Mouse (Mus musculus) small intestine, adult 2 months (tissue): ENCODE data around the gene Magix. TPM values are rescaled to one million over a fixed set of nuclear protein-coding genes. Genes with fewer than 3 reads are reported as not detected.

Experiments
- H3K27ac ChIP-seq: fragments of 200-500 bp; 2 replicates; pipeline ENCODE4 v1.5.1; 2012; ENCODE audit warnings: low read depth, low read length, control low read depth, inconsistent platforms; ENCODE audit not compliant: insufficient read depth
- H3K27me3 ChIP-seq: fragments of 200-500 bp; 2 replicates; pipeline ENCODE4 v1.6.1; 2012; ENCODE audit warnings: mild to moderate bottlenecking, moderate library complexity, low read length, inconsistent platforms; ENCODE audit not compliant: control insufficient read depth, insufficient read depth
- H3K36me3 ChIP-seq: fragments of 200-500 bp; 2 replicates; pipeline ENCODE4 v1.6.1; 2012; ENCODE audit warnings: mild to moderate bottlenecking, low read length, control low read depth, inconsistent platforms; ENCODE audit not compliant: control insufficient read depth, insufficient read depth
- H3K4me1 ChIP-seq: fragments of 200-500 bp; 2 replicates; pipeline ENCODE4 v1.6.1; 2012; ENCODE audit warnings: low read length, inconsistent platforms, mixed read lengths; ENCODE audit not compliant: control insufficient read depth, insufficient read depth, insufficient read length
- H3K4me3 ChIP-seq: fragments of 200-500 bp; 2 replicates; pipeline ENCODE4 v1.5.1; 2012; ENCODE audit warnings: low read depth, mild to moderate bottlenecking, control low read depth, inconsistent platforms, low read length, moderate library complexity
- CTCF ChIP-seq: fragments of 200-500 bp; IDR thresholded peaks from 2 replicates; pipeline ENCODE4 v1.5.1; 2012; ENCODE audit warnings: low read depth, mild to moderate bottlenecking, control low read depth, inconsistent platforms, low read length, moderate library complexity, mixed read lengths; ENCODE audit not compliant: insufficient replicate concordance, insufficient read length; ENCODE audit errors: extremely low read depth
- POLR2A ChIP-seq: fragments of 200-500 bp; IDR thresholded peaks from 2 replicates; pipeline ENCODE4 v1.6.1; 2012; ENCODE audit warnings: low read depth, mild to moderate bottlenecking, control low read depth, inconsistent platforms, low read length, moderate library complexity
- WGBS: fragments of 180-500 bp; shearing (Covaris S2); methylation state at CpG from one replicate; pipeline ENCODE4 v1.1.7; 2018; 5-methylcytosine and 5-hydroxymethylcytosine counted together
- polyA plus RNA-seq: library from polyadenylated mRNA; depleted of rRNA; stranded (reverse); fragments of >200 nt; gene quantifications from 2 replicates; pipeline ENCODE4 v1.2.3, GENCODE M21; 2012

Magix gene
- polyA plus RNA-seq, 1 experiment, result 1.5 TPM

DNA sequence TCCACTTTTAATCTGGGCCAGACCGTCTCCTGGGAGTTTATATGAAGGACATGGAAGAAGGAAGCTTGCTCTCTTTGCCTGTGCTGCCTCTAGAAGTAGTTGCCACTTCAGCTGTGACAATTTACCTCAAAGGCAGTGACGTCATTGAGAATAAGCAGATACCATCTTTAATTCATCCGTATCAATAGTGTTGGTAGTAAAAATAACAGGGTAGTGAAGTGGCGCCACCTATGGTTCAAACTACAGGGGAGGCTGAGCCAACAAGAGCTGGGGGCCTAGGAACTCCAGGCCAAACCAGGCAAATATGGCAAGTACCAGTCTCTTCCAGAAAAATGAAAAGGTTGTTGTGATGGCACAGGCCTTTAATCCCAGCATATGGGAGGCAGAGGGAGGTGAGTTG is 11.8 kb upstream of the Magix start:
- Histone ChIP-seq H3K27ac (no peak overlapping the region), H3K27me3 (no peaks in the 10 kb centered on the region), H3K36me3 (no peaks in the 10 kb centered on the region), H3K4me3 (no peak overlapping the region), H3K4me1 (no peaks in the 10 kb centered on the region)
- 33% methylated on average over 4 of the region's 4 CpGs for WGBS
- no peak for TF ChIP-seq POLR2A
- TF ChIP-seq CTCF, result no peak

DNA sequence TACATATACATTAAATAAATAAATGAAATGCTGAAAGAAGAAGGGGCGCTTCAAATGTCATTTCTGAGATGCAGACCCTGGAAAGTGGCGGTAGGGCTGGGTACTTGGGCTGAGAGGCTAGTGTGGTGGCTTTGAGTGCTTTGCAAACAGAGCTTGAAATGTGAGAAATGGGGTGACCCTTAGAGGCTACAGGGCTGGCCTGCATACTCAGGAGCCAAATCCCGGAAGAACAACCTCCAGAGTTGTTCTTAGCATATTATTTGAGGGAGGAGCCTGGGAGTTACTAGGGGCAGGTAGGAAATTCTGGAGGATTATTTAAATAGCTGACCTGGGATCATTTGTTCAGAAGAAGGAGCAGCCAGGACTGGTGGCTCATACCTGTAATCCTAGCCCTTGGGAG is 9.4 kb upstream of the Magix start:
- TF ChIP-seq POLR2A (no peak), CTCF (no peak)

DNA sequence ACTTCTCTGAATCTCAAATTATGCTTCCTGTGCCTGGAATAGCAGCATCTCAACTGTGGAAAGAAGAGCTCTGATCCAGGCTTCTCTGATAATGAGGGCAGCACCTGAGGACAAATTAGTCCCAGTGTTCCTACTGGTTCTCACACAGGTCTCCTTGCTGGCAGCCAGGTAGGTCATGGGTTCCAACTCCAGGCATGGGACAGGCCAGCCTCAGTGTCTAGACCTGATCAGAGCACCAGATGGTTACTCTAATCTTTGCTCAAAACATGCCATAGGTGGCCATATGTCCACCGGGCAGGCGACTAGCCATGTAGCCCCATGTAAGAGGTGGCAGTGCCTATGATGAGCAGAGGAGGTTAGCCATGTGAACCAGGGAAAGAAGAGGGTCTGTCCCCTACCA is 7.3 kb upstream of the Magix start:
- no peaks in the 10 kb centered on the region for H3K27me3 ChIP-seq
- H3K27ac ChIP-seq, result no peak overlapping the region
- no peak for TF ChIP-seq CTCF
- TF ChIP-seq POLR2A, result no peak
- 96% methylated on average over 2 of the region's 2 CpGs for WGBS
- no peaks in the 10 kb centered on the region for H3K4me1 ChIP-seq
- no peak overlapping the region for H3K4me3 ChIP-seq
- no peaks in the 10 kb centered on the region for H3K36me3 ChIP-seq

More for the DNA sequence above, 9.4 kb upstream of the Magix start:
- Histone ChIP-seq H3K27me3 (no peaks in the 10 kb centered on the region), H3K27ac (no peak overlapping the region), H3K4me3 (no peak overlapping the region), H3K4me1 (no peaks in the 10 kb centered on the region), H3K36me3 (no peaks in the 10 kb centered on the region)
- 62% methylated on average over 3 of the region's 3 CpGs for WGBS

DNA sequence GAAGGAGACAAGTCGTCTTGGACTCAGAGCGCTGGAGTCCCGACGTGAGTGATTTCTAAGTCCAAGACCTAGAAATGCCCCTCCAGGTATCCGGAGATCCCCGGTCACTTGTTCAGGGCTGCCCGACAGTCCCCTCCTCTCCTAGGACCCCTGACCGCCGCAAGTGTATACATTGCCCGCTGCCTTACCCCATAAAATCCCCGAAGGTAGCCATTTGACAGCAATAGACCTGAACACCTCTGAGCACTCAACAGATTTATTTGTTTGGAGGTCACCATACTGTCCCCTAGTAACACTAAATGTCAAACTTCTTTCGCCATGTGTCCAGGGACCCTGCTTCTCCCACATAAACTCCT is 1.0 kb downstream of the Magix start:
- 12% methylated on average over 12 of the region's 12 CpGs for WGBS
- Histone ChIP-seq H3K4me1 (no peaks in the 10 kb centered on the region), H3K36me3 (no peaks in the 10 kb centered on the region), H3K27me3 (no peaks in the 10 kb centered on the region), H3K4me3 (peak overlapping the region; percentile 64), H3K27ac (no peak overlapping the region)
- TF ChIP-seq CTCF, result no peak
- no peak for TF ChIP-seq POLR2A

DNA sequence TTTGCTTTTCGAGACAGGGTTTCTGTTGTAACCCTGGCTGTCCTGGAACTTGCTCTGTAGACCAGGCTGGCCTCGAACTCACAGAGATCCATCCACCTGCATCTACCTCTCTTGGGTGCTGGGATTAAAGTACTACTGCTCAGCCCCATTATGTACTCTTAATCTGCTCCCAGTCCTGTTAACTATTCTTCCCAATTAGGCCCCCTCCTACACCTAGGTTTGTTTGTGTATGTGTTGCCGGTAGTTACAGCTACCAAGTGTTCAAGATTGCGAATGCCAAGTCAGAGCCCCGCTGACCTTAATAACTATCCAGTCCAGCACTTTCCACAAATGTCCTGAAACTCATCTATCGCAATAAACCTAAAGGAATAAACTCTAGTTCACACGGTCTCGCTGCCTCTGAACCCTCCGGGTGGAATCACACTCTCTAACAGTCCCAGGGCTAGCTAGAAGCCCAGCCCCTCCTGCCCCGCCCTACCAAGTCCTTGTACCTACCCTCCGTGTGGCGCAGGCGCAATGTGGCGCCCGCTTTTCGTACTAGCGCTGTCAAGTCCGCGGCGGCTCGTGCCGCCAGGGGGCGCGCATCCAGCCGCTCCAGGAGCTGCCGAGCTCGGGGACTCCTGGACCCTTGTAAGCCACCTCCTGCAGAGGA is 1.5 kb downstream of the Magix start:
- H3K27ac ChIP-seq, result peak overlapping the region; percentile 32; the same call in 1 of the 2 replicates
- TF ChIP-seq POLR2A, result no peak
- peak; percentile 76 for TF ChIP-seq CTCF
- no peaks in the 10 kb centered on the region for H3K27me3 ChIP-seq
- 12% methylated on average over 27 of the region's 27 CpGs for WGBS
- no peaks in the 10 kb centered on the region for H3K36me3 ChIP-seq
- peak overlapping the region; percentile 64 for H3K4me3 ChIP-seq
- H3K4me1 ChIP-seq, result no peaks in the 10 kb centered on the region

DNA sequence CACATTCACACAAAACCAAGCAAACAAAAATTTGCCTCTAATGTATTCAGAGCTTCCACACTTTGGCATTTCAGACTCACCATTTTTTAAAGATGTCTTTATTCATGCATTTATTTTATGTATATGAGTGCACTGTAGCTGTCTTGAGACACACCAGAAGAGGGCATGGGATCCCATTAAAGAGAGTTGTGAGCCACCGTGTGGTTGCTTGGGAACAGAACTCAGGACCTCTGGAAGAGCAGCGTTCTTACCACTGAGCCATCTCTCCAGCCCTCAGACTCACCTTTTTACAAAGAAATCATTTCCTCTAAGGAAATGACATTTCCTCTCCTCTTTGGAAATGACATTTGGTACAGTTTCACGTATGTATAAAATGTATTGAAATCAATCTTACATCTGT is 2.1 kb downstream of the Magix start:
- no peaks in the 10 kb centered on the region for H3K4me1 ChIP-seq
- no peak overlapping the region for H3K27ac ChIP-seq
- H3K4me3 ChIP-seq, result no peak overlapping the region
- H3K27me3 ChIP-seq, result no peaks in the 10 kb centered on the region
- H3K36me3 ChIP-seq, result no peaks in the 10 kb centered on the region
- WGBS, result 37% methylated on average over 3 of the region's 3 CpGs
- TF ChIP-seq POLR2A (no peak), CTCF (no peak)

DNA sequence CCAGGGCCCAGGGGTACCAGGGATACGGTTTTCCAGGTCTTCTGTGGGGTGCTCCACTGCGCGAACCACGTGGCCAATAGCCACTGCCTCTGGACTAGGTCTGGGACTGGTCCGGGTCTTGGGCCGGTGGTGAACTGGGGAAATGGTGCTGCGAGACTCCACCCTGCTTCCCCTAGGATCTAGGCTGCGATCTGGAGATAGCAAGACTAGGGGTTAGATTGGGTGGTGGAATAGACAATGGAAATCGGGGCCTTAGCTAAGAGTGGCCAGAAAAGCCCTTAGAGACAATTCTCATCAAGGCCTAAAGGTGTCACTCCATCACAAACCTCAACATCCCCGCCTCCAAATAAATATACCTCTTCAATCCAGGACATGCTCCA is 6.1 kb downstream of the Magix start:
- TF ChIP-seq POLR2A (no peak), CTCF (no peak)
- Histone ChIP-seq H3K36me3 (no peaks in the 10 kb centered on the region), H3K27ac (no peak overlapping the region), H3K27me3 (no peaks in the 10 kb centered on the region), H3K4me3 (peak overlapping the region; percentile 58), H3K4me1 (peaks cover 4% of the 10 kb centered on the region; the same call in 1 of the 2 replicates)
- WGBS, result 20% methylated on average over 10 of the region's 10 CpGs
